Mouse (Mus musculus) frontal cortex, adult (tissue): ENCODE results near the gene Metrn.

ENCODE experiments used
- ATAC-seq: cut with Nextera tagmentation; 2 replicates; pipeline ENCODE4 v1.9.2; 2017; ENCODE audit warnings: mild to moderate bottlenecking, moderate library complexity, mixed read lengths; ENCODE audit not compliant: low TSS enrichment

Gene Metrn

DNA sequence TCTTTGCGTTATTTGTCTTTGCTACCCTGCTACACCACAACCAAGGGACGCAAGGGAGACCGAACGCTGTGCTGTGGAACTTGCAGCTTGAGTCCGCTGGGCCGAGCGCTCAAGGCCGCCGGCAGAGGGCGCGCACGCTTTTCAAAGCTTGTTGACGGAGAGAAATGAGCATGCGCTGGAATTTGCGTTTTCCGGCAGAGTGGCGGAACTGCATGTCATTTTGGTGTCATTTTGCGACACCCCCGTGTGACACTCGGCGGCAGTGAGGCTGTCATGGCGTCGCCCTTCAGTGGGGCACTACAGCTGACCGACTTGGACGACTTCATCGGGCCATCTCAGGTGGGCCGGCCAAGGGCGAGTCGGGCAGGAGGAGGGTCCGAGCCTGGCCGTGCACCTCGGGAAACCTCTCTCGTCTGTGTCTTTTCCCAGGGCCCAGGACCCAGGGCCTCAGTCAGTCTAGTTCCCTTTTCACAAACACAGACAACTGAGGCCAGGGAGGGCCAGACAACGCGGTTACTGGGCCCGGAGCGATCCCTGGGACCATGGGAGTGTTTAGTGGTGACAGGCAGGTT lies 23.3 kb downstream of the Metrn start, which contains the start of gene Narfl:
Gene Narfl, plus strand, starts transcription at position 228 of the 572 bp plus-strand sequence.
- ATAC-seq = peak; percentile 95

DNA sequence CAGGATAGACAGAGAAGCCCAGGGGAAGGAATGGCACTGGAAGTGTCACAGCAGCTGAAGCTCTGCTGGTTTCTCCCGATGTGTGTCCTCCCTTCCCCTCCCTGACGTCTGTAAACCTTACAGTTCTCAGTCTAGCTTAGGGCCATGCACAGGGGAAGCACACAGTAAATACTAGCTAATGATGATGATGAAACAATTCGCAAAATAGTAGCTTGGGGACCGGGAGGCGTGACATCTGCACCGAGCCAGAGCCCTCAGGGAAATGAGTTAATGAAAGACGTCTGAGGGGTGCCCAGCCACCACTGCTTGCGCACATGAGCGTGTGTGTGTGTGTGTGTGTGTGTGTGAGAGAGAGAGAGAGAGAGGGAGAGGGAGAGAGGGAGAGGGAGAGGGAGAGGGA lies 27.6 kb downstream of the Metrn start:
- no peak for ATAC-seq

DNA sequence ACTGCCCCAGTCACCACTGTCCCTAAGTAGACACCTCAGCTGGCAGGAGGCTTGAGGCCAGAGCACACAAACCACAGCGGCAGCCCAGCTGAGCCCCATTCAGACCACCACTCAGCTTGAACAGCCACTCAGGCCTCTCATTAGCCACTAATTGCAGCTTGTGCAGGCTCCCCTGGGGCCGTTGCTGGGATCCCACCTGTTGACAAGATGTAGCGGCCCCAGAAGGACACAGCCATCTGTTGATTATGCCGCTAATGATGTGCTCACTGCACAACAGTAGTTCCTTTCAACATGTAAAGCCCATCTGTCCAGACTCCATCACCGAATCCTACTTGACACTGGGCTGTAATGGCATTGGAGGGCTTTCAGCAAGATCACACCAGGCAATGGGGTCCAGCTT lies 31.1 kb downstream of the Metrn start:
- no peak for ATAC-seq

DNA sequence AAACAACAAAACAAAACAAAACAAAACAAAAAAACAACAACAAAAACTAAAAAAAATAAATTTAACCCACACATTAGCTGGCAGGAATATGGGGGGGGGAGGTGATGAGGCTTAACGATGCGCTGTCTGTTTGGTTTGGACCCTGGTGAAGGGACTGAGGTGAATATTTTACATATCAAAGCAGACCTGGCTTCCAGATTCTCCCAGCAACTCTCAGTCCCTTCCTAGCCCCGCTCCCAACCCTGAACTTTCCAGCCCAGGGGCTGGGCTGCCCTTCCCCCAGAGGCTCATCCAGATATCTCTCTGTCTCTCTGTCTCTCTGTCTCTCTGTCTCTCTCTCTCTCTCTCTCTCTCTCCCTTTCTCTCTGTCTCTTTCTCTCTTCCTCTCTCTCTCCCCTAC lies 34.3 kb downstream of the Metrn start:
- no peak for ATAC-seq

DNA sequence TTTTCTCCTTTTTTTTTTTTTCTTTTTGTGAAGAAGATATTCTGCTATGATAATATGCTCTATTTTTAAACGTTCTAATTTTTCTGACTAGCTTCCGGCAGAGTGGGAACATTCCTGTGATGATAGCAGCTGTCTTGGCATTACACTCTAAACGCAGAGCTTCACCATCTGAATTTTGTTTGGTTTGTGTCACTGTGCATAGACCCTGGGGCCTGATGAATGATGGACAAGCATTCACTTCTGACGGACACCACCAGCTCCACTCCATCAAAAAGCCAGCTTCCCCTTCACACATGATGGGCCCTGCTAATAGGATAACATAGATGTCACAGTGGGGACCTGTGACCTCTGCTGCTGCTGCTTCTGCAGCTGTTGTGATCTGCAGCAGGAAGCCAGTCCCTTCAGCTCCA lies 35.4 kb downstream of the Metrn start:
- peak; percentile 88 for ATAC-seq

DNA sequence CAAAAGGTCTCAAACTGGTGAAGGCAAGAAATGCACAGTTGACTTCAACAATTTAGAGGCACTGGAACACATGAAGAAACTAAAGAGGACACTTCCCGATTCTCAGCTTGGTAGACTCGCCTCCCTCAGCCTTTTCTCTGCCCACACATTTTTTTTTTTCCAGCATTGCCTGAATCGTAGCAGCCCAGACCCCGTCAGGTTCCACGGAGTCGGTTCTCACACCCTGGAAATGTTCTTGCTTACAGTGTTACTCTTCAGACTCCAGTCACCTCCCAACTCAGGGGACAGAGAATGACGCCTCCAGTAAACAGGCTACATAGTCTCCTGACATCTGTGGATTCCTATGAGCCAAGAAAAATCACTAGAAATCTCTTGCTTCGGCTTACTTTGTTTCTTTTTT lies 36.8 kb downstream of the Metrn start:
- ATAC-seq = peak; percentile 75

DNA sequence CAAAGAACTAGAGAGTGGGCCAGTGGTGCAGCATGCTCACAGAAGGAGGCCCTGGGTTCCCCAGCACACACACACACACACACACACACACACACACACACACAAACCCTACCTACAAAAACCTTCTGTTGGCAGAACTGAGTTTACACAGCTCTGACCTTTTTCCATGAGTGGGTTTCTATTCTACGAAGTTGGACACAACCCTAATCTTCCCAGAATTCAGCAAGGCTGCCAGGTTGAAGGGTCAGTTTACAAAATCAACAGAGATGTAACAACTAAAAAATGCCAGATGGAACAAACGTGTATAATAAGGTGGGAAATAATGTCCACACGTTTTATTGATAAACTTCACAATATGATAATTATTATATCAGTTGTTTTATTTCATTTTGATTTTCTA lies 39.2 kb downstream of the Metrn start:
- ATAC-seq = no peak

DNA sequence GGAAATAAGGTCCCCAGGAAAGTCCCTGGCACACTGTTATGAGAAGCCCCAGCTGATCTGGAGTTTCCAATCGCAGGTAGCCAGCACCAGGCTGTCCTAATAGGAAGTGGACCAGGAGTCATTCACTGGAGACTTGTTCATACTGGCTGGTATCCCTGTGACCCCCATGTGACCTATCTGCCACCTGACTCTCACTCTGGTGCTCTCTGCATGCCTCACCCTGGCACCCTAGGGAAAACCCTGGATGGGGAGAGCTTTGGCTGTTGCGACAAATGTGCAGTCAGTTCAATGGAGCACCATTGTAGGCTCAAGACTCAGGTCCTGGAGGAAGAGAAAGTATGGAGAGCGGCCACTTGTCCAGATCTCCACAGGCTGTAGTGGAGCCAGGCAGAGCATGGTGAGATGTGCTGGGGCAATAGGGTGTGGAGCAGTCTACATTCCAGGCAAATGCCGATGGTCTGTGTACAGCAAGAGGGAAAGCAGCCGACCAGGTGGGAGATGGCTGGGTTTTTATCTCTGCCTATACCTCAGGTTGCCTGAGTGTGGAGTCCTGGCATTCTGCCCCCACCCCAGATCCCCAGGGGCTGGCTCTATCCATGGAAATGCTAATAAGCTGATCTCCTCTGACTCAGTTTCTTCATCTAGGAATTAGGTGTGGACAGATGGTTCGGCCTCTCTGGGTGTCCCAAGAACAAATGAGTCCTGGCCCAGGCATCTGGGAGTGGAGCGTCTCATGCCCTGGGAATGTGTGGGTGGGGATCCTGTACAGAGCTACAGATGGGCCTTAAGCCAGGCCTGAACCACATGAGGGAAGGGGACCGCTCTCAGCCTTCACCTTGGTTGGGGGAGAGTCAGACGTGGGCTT lies 40.3 kb downstream of the Metrn start:
- ATAC-seq = no peak

DNA sequence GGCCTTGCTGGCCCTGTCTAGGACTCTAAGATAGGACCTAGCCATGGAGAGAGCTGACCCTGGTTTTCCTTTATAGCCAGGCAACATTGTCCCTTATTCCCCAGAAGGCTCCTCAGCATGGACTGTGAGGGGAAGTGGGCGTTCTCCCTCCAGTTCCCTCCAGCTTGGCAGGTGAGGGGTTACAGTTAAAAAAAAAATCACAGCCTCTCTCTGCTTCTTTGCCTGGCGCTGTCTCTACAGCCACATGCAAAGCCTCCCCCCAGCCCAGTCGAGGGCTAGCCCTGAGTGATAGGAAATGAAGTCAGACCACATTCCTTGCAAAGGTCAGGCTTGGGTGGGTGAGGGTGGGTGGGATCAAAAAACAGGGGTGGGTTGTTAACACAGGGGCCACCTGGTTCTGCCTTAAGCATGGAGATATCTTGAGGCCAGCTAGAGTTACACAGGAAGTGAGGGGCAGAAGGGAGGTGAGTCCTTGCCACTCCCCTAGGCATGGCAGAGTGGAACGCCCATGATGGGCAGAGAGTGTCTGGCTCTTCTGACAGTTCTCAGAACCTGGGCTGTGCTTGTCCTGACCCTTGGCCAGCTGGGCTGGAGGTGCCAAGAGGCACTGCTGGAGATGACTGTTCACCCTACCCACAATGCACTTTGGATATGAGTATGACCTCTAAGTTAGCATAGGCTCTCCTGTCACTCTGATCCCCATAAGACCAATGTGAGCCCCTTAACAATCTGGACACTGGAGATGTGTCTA lies 41.1 kb downstream of the Metrn start:
- no peak for ATAC-seq

DNA sequence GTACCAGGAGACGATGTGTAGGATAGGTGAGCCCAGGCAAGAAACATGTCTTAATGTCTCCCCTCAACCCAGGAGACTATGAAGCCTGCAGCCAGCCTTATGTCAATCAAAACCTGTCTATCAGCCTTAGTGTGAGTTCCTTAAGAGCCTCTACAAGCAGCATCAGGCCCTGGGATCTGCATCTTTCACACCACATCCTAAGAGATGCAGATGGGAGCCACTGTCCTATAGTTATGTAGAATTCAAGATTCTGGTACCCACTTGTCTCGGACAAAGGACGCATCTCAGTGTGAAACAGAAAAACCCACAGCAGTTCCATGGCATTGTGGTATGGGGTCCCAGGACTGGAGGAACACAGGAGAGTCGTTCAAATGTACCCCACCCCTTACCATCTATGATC lies 41.9 kb downstream of the Metrn start:
- ATAC-seq = no peak

DNA sequence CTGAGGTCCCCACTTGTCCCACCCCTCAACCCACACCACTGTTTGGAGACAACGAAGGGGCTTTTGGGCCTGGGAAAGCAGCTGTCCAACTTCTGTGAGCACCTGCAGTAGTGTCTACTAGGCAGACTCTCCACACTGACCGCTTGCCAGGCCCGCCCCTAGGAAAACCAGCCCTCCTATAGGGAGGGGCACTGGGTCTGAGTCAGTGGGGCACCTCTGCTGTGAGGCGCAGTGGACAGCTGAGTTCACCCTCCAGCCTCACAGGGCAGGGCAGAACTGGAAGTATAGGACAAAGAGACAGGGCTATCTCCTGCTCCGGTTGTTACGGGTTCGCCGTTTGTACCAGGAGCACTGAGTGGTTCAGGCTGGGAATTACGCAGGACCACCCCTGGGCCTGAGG lies 42.7 kb downstream of the Metrn start, which contains the start of gene Msln:
Gene Msln, minus strand, starts transcription at position 138 of the 400 bp plus-strand sequence.
- no peak for ATAC-seq

DNA sequence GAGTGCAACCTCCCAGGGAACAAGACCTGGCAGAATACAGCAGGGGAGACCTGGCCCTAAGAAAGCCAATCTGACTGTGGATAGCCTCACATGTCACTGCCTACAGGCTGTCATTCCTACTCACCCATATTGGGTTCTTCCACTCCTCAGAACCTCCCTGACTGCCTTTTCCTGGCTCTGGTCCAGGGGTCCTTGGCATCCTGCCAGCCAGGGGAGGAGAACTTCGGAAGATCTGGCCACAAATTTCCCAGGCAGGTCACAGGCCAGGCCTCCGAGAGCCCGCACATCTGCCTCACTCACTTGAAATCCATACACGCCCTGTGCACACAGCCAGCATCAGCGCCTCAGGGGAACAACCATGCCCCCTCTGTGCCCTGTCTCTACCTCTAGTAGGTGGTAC lies 45.5 kb downstream of the Metrn start:
- ATAC-seq = no peak

DNA sequence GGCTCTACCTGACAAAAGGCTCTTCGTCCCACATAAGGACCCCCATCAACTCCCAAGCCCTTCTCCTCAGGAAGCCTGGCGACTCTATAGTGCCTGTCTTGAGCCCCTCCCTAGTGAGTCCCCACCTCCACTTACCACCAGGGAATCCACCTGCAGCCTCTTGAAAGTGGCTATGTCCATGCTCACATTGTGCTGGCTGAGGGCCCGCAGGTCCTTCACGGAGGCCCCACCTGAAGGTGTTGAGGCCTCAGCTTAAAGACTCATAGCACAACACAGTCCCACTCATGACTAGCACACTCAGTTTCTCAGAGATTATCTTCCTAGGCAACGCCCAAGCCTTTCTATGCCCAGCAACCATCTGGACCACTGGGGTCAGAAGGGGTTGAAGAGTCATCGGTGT lies 47.6 kb downstream of the Metrn start:
- no peak for ATAC-seq

DNA sequence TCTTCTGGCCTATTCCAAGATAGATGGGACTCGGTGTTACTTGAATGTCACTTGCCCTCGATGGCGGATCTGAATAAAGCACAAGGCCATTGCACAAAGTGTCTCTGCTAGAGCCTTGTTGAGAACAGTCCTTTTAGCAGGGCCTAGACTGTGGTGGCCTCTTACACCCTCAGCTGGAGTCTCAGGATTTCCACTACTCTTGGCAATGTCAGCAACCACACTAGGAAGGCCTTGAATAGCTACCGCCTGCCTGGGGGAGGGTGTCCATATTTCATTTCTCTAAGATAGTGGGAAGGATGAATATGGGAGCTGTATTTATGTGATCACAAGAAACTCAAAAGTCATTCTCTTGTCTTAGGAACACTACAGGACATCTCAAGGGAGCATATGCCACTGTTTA lies 48.7 kb downstream of the Metrn start:
- ATAC-seq = no peak

DNA sequence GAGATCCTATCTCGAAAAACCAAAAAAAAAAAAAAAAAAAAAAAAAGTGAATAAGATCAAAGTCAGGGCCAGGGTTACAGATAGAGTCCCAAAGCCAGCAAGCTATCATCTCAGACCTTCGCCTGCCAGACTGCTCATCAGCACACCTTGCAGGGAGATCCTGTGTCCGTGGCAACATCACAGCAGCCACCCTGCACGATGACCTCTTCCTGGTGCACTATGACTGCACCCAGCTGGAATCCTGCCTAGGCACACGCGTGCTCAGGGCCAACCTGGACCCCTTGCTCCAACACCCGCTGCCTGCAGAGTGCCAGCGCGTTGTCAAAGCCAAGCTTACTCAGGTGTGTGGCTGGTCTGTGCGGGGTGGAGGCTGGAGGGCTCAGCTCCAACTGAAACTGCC lies 52.6 kb downstream of the Metrn start:
- no peak for ATAC-seq

DNA sequence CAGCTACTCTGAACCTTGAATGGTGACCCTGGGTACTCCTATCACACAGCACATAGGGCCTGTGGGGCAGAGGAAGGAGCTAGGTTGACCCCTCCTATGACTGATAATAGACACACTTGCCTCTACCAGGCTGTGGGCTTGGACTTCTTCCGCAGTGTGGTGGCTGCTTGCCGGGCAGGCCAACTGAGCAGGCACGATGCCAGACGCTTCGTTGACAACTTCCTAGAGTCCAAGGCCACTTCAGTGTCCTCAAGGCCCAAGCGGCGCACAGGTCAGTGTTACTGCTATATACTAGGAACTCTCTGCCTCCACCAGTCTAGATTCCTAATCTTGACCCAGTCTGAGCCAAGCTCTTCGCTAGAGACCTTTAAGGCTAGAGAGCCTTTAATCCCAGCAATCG lies 53.1 kb downstream of the Metrn start:
- no peak for ATAC-seq
